Mouse (Mus musculus) megakaryocyte progenitor cell, adult 5-6 weeks (primary cell): ENCODE data around the gene Mien1. TPM values are rescaled to one million over a fixed set of nuclear protein-coding genes. Genes with fewer than 3 reads are reported as not detected.

Experiments used
- ATAC-seq: replicated peaks from 2 replicates; pipeline ENCODE4 v1.8.0; 2016; ENCODE audit warnings: mild to moderate bottlenecking, moderate TSS enrichment, inconsistent platforms; ENCODE audit not compliant: poor library complexity
- total RNA-seq, 2 experiments: library from RNA; stranded (forward) in 1 of 2; stranded (reverse) in 1 of 2; fragments of 157-497, 149-512 nt in 1 of 2; fragments of 200-1000 nt in 1 of 2; gene quantifications; 2 replicates each; pipeline versions ENCODE4 v1.2.3 to v1.2.4; 2015 to 2017

Gene Mien1
- total RNA-seq (2015) (42.0 and 43.2 TPM in 2 replicates), total RNA-seq (2017) (24.8 and 31.5 TPM in 2 replicates)

GRCm38 (mm10) chr11:98438331-98439158 is at the start of gene Mien1:
Mien1 (minus strand) TSS chr11:98438991.
- peak; percentile 99 for ATAC-seq

- no peak for ATAC-seq
Observed at GRCm38 (mm10) chr11:98487526-98488040, 48.8 kb upstream of the Mien1 start.

GRCm38 (mm10) chr11:98485749-98486148 is 47.0 kb upstream of the Mien1 start:
- no peak for ATAC-seq

DNA sequence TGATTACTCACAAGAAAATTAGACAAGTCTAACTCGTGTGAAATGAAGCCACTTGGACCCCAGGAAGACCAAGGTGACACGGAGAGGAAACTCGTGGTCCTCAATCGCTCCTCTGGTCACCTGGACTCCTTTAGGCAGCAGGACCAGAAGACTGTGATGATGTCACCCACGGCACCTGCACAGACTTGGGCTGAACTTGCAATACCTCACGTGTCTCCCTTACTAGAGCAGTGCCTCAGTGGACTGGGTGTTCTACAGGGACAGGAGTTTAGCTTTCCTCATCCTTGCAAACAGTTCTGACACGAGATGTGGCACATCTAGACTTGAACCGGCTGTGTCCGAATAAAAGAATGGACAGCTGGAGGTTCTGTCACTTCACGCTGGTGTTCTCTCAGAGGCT is 43.3 kb upstream of the Mien1 start:
- ATAC-seq = no peak

GRCm38 (mm10) chr11:98481231-98481630 is 42.4 kb upstream of the Mien1 start:
- peak; percentile 60 for ATAC-seq

DNA sequence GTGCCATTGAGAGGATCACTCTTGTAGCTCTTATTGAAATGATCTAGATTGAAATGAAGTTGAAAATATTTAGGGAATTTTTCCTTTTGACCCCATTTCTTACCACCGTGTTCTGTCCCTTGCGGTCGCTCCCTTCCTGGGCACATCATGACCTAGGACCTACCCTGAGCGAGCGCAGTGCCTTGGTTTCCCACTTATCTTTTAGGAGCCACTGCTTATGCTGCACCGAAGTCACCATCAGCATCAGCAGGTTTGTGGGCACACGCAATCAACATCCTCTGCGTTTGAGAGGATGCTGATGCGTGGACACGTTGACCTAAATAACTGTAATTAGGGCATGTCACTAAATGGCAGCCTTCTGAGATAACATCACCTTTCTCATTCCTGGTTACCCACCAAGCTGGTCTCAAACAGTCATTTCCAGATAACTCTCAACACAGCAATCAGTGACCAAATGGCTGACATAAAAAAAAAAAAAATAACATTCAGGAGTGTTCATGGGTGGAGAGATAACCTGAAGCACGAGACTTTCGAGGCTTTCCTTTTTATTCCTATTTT is 41.2 kb upstream of the Mien1 start:
- no peak for ATAC-seq

GRCm38 (mm10) chr11:98479026-98479939 is 40.5 kb upstream of the Mien1 start:
- ATAC-seq = 0 out of 2 replicates have a peak, but pooled peaks have one; percentile 11

- ATAC-seq = no peak
Observed at GRCm38 (mm10) chr11:98477011-98477701, 38.4 kb upstream of the Mien1 start.

DNA sequence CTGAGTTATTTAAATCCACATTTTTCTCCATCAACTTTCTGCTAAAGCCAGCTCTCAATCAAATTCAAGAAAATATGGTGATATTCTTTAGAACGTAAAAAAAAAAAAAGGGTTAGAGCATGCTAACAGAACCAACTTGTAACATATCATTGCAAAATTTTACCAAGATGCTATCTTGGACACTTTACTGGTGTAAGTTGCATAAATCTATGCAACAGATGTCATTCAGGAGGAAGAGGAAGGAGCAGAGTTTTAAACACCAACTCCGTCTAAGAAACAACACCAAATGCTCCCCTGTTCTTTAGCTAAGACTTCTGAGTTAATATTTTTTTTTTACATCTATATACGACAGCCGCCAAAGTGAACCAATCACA is 37.6 kb upstream of the Mien1 start:
- no peak for ATAC-seq

DNA sequence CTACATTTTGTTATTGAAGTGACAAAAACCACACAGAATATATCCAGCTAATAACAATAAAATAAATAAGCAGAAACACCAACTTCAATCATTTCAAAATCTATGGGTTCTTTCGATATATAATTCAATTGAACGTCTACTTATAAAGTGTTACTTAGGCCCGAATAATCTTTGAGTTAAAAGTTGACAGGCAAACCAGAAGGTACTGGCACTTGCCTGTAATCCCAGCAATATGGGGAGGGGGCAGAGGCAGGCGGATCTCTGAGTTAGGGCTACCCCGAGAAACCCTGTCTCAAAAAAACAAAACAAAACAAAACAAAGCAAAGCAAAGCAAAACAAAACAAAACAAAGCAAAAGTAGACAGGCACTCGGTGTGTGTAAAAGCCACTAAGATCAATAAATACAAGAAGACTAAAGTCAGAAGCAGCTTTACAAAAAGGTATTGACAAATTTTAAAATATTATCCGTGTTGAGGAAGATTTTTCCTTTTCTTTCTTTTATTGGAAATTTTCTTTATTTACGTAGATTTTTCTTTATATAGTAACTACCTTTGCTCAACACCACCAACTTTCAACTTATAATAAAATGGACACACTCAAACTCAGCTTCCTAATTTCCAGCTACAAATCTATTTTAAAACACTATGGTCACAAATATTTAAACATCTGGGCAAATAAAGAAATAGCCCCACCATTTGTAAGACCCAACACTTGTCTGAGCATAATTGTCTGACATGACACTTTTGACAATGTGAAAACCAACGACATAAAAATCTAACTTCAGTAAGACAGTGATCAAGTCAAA is 37.0 kb upstream of the Mien1 start:
- no peak for ATAC-seq

DNA sequence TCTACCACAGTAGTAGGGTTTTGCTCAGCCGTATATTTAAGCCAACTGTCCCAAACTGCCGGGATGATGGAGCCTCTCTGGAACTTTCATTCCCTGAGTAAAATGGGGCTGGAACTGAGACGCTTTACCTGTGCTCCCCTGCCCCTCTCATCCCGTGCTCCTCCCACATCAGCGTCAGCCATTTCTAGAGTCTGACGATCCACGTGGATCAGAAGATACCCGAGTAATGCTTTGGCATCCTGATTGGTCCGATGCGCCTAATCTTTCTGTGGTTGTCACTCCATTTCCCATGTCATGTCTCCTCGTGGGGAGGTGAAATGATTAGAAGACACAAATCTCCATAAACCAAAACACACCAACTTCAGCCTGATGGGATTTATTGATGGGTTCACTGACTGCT is 36.2 kb upstream of the Mien1 start:
- ATAC-seq = no peak

DNA sequence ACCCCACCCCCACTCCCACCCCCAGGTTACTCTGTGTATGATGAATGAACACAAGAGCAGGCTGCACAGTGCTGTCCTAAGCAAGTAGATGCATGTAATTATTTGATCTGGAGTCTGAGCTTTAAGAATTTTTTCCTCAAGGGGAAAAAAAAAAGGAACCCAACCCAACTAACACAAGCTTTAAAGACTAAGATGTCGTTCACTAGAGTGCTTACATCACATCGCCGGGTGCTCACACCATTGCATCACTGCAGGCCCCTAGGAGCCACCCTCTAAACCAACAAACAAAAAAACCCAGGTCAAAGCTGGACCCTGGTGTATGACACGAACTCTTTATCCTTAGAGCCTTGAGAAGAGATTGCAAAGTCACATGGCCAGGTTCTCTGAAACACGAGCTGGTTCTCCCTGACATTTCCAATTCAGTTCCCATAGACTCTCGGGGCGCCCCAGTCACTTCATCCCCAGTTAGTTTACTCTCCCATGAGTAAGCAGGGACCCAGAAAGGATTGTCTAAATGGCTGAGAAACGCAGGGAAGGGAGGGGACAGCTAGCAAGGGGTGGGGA is 35.2 kb upstream of the Mien1 start:
- 0 out of 2 replicates have a peak, but pooled peaks have one; percentile 20 for ATAC-seq

DNA sequence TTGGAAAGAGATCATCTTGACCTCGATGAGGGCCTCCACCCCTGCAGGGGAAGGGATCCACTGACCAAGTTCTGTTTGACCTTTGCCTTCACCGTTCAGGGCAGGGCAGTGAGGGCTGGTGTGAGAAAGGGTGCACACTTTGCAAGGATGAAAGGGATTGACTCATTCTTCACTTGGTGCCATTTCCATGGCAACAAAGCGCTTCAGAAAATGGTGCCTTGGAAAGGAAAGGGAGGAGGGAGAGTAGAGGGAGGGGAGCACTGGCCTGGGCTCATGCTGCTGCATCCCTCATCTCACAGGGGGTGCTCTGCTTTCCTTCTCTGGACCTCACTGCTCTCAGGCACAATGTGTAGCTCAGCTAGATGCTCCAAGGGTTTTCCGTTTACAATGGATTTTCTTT is 33.9 kb upstream of the Mien1 start:
- no peak for ATAC-seq

GRCm38 (mm10) chr11:98470795-98471194 is 32.0 kb upstream of the Mien1 start:
- ATAC-seq = peak; percentile 46; the same call in 1 of the 2 replicates

DNA sequence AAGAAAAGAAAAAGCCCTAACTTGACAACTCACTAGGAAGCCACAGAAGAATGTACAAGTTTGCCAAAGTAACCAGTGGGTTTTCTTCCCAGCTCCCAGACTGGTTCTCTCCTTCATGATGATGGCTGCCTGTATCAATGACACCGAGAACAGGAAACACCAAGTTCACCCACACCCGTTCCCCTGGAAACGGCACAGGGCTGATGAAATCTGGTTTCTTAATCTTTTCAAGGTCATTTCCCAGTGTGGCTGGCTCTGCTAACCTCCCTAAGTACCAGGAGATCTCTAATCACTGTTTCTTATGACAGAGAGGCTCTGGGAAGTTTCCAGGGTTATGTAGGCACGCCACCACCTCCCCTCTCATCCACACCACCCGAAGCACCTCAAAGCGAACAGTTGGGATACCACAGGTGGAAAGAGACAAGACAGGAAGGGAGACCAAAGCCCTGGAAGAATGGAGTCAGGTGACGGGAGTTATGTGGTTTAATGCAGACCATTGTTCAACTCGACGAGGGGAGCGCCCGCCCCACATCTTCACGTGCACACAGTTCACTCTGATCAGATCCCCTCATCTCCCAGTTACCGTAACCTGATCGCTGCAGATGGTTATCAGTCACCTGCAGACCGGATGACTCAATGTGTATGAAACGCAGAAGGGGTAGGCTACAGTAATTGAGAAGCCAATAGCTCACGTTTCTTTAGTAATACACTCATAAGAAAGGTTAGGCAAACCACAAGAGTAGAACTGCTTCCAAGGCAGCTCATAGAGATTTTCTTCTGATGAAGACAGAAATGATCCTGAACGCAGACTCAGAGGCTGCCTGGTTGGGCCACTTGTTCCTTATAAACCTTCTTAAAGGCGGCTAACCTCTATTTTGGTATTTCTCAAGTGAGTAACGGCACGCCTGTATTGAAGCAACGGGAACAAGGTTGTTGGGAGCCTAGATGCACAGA is 31.2 kb upstream of the Mien1 start:
- ATAC-seq = peak; percentile 70

DNA sequence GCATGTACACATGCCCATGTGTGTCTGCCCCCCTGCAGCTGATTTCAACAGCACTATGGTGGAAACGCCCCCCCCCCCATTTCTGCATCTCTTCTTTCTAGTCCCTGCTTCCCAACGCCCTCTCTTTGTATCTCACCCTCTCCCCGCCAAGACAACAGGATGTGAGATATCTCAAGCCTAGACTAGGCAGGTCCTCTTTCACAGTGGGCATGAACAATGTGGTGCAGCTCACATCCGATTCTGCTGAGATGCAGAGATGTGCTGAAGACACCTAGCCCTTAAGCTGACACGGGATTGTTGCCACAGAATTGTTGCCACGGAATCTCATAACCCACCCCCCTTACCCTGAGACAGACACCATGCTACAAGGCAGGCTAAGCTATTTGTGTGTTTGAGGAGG is 25.7 kb upstream of the Mien1 start:
- no peak for ATAC-seq

- ATAC-seq = no peak
Observed at GRCm38 (mm10) chr11:98463911-98464310, 25.1 kb upstream of the Mien1 start.

DNA sequence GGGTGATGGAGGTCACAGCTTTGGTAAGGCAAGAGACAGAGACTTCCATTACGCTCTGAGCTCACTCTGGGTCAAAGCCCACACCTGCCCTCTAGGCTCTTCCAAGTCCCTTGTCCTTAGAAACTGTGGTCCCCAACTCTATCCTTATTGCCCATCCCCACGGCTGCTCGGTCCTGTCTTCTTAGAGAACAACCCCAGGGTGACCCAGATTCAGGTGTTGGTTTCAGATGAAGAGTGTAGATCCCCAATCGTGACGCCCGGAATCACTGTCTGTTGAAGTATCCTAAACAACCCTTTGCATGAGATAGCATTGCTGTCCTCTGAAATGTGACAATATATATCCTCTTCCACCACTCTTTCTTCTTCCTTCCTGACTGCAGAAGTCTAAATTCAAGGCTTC is 23.5 kb upstream of the Mien1 start:
- no peak for ATAC-seq
